Mouse (Mus musculus) thymus, adult 2 months (tissue): ENCODE results near the gene Fkbp5.

Experiments
- CTCF ChIP-seq: fragments of 200-500 bp; IDR thresholded peaks from 2 replicates; pipeline ENCODE4 v1.5.1; 2012; ENCODE audit warnings: mild to moderate bottlenecking, control low read depth, low read length, moderate library complexity, borderline replicate concordance; ENCODE audit not compliant: control insufficient read depth, poor library complexity, insufficient read depth; ENCODE audit errors: extremely low read depth
- POLR2A ChIP-seq: fragments of 200-500 bp; IDR thresholded peaks from 2 replicates; pipeline ENCODE4 v1.6.1; 2012; ENCODE audit warnings: mild to moderate bottlenecking, low read length, control low read depth, moderate library complexity; ENCODE audit not compliant: control insufficient read depth, poor library complexity, insufficient read depth; ENCODE audit errors: extremely low read depth

- TF ChIP-seq CTCF (no peak), POLR2A (no peak)
These were observed 3.2 kb upstream of the Fkbp5 start for GRCm38 (mm10) chr17:28520561-28520960.
